Mouse (Mus musculus) liver, adult 2 months (tissue): ENCODE results near the gene Tpra1.

ENCODE experiments used
- CTCF ChIP-seq: fragments of 200-500 bp; IDR thresholded peaks from 2 replicates; pipeline ENCODE4 v1.5.1; 2011; ENCODE audit warnings: low read depth, low read length, control low read depth
- POLR2A ChIP-seq: fragments of 200-500 bp; IDR thresholded peaks from 2 replicates; pipeline ENCODE4 v1.6.1; 2011; ENCODE audit warnings: low read length, control low read depth; ENCODE audit not compliant: insufficient read depth; ENCODE audit errors: extremely low read depth

- TF ChIP-seq CTCF, result no peak
- TF ChIP-seq POLR2A, result no peak
Observed at GRCm38 (mm10) chr6:88959834-88960233, 57.8 kb downstream of the Tpra1 start.
